Mouse (Mus musculus) bone marrow macrophage, adult 2 months (primary cell): ENCODE data around the gene 2810408A11Rik.

Source experiments
- CTCF ChIP-seq: IDR thresholded peaks from 2 replicates; pipeline ENCODE4 v1.5.1; 2012; ENCODE audit warnings: low read depth, mild to moderate bottlenecking, low read length, moderate library complexity
- POLR2A ChIP-seq: IDR thresholded peaks from 2 replicates; pipeline ENCODE4 v1.6.1; 2012; ENCODE audit warnings: mild to moderate bottlenecking, low read depth, low read length, borderline replicate concordance

DNA sequence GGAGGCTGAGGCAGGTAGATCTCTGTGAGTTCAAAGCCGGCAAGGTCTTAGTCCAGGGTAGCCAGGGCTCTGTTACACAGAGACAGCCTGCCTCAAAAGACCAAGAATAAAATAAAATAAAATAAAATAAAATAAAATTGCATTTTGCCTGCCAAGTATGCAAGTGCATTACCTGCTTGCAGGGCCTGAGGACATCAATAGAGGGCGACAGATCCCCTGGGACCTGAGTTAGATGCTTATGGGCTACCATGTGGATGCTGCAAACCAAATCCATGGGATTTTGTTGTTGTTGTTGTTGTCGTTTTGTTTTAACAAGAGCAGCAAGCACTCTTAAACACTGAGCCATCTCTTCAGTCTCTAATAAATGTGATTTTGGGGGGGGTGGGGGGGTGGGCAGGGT, 31.5 kb upstream of the 2810408A11Rik start:
- TF ChIP-seq POLR2A (no peak), CTCF (no peak)
